Mouse (Mus musculus) lung, postnatal 36 days (tissue): ENCODE results near the gene Islr2.

Experiments
- DNase-seq: peaks from one replicate; pipeline ENCODE4 v3.0.0; 2022; ENCODE audit warnings: mixed read lengths

The Islr2 gene

DNA sequence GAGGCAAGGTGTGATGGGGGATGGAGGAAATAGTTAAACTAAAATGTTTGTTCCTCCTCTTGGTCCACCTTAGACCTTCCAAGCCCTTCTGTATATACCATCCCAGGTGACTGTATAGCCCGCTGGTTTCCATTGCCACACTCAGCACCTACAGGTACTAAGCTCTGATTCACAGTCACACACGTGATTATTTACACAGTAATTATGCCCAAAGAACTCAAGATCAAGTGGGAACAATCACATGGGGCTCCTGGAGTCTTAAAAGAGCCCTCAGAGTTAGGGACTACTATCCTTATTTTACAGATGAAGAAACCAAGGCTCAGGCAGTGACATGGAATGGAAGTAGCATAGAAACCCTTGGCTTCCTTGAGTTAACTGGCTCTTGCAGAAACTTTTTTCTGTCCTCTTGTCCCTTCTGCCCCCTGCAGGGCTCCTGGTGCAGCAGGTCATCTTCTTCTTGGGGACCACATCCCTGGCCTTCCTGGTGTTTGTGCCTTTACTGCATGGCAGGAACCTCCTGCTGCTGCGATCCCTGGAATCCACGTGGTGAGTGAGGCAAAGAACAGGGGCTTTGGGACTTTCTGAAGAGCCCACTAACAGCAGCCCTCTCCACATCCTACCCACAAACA lies 53.3 kb downstream of the Islr2 start:
- DNase-seq = peak; percentile 36

GRCm38 (mm10) chr9:58148806-58149205 lies 55.3 kb downstream of the Islr2 start:
- no peak for DNase-seq
